Mouse (Mus musculus): ENCODE measurements around the gene Sh3d19.

The Sh3d19 gene

DNA sequence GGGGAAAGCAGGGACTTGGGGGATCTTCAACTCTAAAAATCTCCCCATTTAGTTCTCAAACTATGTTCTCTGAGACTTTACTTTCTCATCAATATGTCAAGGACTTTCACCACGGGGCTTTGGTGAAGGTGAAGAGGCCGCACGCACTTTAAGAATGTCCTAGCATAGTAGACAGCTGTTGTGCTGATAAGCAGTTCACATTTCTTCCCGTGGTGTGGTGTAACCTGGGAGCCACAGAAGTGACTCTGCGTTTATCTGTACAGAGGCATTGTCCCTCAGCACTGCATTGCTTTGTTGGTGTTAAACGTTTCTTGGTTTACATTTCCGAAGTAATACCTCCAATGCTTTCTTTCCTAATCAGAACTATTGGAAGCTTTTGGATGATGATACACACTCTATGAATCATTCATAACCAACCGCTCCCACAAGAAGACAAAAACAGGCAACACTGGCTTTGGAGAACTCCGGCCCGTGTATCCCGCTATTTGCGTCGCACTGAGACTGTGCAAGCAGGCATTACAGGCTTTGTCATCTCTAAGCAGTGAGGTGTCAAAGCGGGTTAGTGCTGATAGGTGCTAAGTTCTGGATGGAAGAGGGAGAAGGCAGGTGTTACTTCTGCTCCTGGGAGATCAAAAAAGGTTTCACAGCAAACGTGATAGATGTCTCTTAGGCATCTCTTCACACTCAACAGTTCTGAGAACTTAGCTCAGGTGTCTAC, 57.9 kb downstream of the Sh3d19 start:
- DNase-seq (ENCODE audit: low read depth, low spot score) = no peak

DNA sequence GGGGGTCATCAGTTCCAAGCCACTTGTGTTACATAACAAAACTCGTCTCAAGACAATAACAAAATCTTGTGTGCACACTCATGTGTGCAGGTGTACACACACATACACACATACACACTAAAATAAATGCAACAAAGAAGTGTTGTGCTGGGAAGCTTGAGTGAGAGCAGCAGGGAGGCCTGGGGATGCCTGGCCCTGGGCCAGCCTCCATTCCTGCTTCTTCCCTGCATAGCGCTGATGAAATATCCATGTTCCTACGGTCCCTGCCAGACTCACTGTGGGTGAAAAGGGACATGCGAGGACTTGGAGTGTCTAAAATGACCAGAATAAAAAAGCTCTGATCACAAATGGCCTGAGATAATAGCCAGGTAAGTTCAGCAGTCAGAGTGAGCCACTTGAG, 59.7 kb downstream of the Sh3d19 start:
- no peak for DNase-seq (ENCODE audit: low read depth, low spot score)

DNA sequence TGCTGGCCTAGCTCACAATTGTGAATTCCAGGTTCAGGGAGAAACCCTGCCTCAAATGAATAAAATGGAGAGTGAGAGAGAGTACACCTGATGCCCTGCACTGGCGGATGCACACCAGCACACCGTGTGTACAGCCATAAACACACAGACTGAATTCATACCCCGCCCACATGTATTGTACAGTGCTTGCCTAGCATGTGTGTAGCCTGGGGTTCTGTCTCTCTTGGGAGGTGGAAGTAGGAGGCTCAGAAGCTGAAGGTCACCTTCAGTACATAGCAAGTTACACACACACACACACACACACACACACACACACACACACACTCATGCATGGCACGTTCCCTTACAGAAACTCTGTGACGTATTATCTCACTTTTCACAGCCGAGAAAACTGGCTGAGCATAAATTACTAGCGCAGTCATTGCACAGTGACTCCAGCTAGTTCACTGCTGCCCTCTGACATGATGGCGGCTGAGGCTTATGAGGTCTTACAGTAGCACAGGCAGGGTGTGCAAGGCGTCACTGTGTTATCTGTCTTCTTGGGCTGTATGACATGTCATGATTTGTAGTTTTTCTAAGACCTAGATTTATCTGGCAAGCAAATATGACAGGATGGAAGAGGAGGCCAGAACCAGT, 62.7 kb downstream of the Sh3d19 start:
- DNase-seq (ENCODE audit: low read depth, low spot score) = no peak

DNA sequence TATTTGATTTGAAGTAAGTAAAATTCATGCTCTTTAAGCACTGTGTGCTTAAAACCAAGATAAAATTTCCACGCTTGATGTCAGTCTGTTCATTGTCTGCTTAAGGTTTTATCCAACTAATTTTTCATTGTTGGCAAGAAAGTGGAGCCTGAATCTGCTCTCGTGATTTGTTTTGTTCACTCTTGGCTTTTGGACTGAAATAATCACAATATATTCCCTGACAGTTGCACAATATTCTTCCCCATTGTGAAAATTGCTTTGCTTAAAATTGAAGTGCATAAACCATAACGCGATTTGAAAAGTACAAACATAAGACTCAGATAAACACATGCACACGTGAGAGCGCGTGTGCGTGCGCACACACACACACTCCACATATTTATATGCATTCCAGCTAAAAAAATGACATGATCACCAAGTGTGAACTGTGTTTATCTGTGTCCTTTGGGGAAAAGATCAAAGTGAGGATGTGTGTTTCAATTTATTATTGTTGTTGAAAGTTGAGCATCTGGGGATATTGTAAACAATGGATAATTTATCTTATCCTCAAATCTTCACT, 67.1 kb downstream of the Sh3d19 start:
- no peak for DNase-seq (ENCODE audit: low read depth, low spot score)

- no peak for DNase-seq (ENCODE audit: low read depth, low spot score)
Measured at GRCm38 (mm10) chr3:86038648-86039047, 67.7 kb downstream of the Sh3d19 start.

DNA sequence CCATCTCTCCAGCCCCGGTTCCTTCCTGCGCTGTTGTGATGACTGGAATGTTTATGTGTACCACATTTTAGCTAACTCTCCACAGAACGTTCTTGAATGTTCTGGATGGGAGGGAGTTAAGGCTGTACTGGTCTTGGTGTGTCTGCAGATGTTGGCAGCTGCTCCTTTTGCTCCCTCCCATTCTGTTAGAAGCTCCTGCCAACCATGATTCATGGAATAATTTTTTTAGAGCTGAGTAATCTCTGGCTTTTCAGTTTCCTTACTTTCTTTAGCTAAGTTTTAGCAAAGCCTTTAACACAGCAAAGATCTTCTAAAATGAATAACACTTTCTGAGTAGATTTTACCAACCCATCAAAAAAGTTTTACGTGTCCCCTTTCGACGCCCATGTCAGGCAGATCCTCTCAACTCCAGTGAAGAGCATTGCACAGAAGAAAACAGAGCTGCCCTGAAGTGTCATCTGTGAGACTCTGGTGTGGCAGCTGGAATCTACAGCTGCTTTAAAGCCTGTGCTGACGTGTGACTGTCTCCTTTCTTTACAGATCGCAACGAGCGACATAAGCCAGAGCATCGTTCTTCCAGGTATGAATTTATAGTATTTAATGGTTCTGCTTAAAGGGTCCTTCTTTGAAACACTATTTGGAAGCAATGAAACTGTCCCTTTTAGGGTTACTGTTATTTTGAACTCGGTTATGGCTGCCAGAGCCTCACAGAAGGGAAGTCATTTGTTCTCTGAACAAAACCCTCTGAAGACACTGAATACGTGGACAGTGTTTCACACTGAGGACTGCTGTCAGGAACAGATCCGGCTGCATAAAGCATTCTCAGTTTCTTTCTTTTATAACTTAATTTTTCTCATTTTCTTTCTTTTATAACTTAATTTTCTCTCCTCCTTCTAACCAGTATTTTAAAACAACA, 69.6 kb downstream of the Sh3d19 start:
- no peak for DNase-seq (ENCODE audit: low read depth, low spot score)

DNA sequence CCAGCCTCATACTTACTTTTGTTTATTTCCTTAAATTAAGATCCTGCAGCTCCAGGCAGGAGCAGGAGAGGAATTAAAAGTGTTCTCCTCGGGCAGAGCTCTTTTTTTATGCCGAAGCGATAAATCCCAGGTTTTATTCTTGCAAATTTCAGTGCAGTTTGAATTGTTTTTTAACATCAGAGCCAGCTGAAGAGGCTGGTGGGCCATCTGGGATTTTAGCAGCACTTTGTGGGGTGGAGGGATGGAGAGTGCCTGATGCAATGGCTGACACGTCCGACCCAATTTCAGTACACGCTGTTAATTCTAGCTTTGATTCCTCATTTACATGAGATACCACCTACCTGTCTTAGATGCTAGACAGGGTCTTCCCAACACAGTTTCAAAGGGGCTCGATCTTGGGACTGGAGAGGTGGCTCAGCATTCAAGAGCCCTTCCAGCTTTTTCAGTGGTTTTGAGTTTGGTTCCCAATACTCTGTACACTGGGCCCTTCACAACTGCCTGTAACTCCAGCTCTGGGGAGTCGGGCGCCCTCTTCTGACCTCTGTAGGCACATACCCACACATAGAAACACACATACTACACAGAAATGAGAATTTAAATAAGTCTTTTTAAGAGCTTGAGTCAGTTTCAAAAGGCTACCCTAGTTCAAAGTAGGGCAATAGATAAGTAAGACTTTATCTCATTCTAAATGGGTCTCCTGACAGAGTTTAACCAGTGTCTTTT, 76.9 kb downstream of the Sh3d19 start:
- DNase-seq (ENCODE audit: low read depth, low spot score) = no peak

DNA sequence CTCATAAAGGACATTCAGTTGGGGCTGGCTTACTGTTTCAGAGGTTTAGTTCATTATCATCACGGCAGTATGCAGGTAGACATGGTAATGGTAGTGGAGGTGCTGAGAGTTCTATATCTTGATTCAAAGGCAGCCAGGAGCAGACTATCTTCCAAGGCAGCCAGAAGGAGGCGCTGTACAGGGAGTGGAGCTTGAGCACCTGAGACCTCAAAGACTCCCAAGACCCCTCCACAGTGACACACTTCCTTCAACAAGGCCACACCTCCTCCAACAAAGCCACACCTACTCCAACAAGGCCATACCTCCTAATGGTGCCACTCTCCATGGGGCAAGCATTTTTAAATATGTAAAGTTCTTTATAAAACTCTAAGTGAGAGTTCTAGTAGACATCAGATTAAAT, 78.1 kb downstream of the Sh3d19 start:
- DNase-seq (ENCODE audit: low read depth, low spot score) = no peak

- no peak for DNase-seq (ENCODE audit: low read depth, low spot score)
Measured at GRCm38 (mm10) chr3:86056678-86057077, 85.8 kb downstream of the Sh3d19 start.

GRCm38 (mm10) chr3:86057436-86058095, 86.7 kb downstream of the Sh3d19 start:
- no peak for DNase-seq (ENCODE audit: low read depth, low spot score)

- no peak for DNase-seq (ENCODE audit: low read depth, low spot score)
Measured at GRCm38 (mm10) chr3:86069646-86070250, 98.8 kb downstream of the Sh3d19 start.

DNA sequence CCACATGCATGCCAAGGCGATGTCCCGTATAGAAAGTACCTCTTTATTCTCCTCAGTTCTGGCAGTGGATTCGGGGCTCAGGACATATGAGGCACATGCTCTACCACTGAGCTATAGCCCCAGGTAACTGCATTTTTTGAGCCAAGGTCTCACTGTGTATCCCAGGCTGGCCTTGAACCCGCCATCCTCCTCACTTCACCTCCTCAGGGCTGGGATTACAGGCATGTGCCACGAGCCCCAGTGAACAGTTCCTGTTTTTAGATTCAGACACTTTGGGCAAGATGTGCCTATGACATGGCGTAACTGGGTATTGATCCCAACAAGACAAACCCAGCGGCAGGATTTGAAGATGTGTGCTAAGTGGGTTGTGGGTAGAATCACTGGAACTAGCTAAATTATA, 99.9 kb downstream of the Sh3d19 start:
- DNase-seq (ENCODE audit: low read depth, low spot score) = no peak

DNA sequence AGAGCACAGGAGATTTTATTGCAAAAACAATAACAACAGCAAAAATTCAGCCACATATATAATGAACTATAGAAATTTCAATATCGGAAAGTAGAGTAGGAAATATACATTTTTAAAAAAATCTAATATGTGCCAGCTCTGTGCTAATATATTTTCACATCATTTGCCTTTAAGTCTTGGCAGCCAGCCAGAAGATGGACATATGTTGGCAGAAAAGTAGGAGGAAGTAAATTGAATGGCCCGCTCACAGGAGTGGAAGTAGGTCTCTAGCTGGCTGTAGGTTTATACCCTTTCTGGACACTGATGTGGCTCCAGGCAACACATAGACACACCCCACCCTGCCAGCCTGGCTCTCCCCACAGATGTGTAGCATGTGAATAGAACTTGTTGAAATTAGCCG, 101.2 kb downstream of the Sh3d19 start:
- no peak for DNase-seq (ENCODE audit: low read depth, low spot score)

DNA sequence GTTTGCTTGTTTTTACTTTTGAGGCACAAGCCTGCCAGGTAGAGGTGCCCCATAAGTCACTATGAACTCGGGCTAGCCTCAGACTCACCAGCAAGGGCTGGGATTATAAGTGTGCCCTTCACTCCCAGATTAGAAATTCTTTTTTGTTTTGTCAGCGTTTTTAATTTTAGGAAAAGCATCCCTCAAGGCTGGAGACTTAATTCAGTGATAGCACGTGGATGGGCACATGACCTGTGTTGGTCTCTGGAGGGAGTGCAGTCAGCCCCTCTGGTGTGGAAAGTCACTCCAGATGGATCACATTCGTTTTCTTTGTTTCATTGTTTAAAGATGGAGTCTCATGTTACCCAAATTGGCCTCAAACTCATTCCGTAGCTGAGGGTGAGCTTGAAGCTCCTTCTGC, 102.0 kb downstream of the Sh3d19 start:
- no peak for DNase-seq (ENCODE audit: low read depth, low spot score)

DNA sequence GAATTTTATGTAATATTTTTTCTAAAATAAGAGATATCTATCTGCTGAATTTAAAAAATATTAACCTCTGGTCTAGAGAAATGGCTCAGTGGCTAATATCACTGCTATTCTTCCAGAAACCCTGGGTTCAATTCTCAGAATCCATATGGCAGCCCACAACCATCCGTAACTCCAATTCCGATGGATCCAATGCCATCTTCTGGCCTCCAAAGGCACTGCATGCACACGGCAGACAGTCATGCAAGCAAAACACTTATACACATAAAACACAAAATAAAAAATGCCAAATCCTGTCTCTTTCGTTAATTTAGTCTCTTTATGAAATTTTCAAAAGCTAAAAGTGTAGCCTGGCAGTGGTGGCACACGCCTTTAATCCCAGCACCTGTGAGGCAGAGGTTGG, 104.7 kb downstream of the Sh3d19 start:
- no peak for DNase-seq (ENCODE audit: low read depth, low spot score)

DNA sequence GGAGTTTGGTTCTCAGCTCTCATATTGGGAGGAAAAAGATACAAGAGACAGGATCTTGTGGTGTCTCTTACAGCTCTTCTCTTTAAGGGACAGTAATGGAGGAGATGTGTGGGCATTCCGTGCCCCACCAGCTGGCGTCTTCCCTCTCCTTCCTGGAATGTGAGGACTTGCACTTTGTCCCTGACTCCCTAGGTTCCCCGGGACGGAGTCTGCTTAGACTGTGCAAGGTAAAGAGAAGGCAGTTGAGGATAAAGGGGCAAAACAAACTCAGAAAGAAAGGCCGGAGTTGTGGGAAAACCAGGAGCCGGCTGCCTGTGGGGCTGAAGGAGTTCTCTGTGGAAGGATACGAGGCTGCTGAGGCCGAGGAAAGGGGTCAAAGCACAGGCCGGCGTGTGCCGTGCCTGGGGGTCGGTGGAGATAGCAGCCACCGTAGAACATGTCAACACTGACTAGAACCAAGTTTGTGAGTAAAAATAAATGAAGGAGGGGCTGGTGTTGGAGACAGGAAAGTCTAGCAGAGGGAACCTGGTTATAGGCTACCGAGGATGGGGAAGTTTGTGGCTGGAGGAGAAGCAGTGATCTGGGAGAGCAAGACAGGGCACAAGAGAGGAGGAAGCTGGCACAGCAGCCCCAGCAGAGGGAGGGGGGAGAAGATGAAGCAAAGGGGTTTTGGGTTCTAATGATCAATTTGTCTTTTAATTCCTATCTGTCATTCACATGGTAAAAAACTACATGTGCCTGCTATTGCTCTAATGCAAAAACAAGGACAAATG, 105.8 kb downstream of the Sh3d19 start:
- DNase-seq (ENCODE audit: low read depth, low spot score) = no peak

GRCm38 (mm10) chr3:86083051-86083450, 112.1 kb downstream of the Sh3d19 start:
- DNase-seq (ENCODE audit: low read depth, low spot score) = no peak

DNA sequence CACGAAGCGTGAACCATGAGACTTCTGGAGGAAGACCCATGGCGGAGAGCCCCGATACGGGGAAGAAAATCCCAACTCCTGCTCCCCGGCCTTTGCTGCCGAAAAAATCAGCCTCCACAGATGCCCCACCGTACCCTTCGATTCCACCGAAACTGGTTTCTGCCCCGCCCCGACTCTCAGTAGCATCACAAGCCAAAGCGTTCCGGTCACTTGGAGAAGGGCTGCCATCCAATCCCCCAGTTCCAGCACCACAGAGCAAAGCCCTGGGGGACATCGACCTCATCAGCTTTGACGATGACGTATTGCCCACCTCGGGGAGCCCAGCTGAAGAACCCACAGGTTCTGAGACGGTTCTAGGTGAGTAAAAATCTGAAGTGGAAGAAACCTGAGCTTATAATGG, 114.1 kb downstream of the Sh3d19 start:
- no peak for DNase-seq (ENCODE audit: low read depth, low spot score)

- no peak for DNase-seq (ENCODE audit: low read depth, low spot score)
Measured at GRCm38 (mm10) chr3:86087872-86088271, 117.0 kb downstream of the Sh3d19 start.
